Mouse (Mus musculus) bone marrow macrophage, adult 2 months (primary cell): ENCODE measurements around the gene Srgap3.

Source experiments
- CTCF ChIP-seq: IDR thresholded peaks from 2 replicates; pipeline ENCODE4 v1.5.1; 2012; ENCODE audit warnings: low read depth, mild to moderate bottlenecking, low read length, moderate library complexity
- POLR2A ChIP-seq: IDR thresholded peaks from 2 replicates; pipeline ENCODE4 v1.6.1; 2012; ENCODE audit warnings: mild to moderate bottlenecking, low read depth, low read length, borderline replicate concordance

DNA sequence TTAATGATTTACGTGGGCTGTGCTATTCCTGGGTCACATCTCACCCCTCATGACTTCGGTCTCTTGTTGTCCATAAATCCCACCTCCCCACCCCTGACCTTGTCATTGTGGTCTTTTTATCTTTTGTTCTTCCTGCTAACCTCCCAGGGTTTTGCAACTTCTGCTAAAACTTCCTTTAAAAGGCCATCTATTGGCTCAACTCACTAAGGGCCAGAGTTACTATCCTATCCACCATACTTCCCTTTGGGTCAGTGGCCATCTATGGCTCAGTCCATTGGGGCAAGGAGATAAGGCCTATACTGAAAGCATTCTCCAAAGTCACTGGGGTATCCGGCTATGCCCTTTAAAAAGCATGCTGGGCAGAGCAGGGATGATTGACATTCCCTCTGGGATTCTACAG is 233.1 kb downstream of the Srgap3 start:
- TF ChIP-seq POLR2A (no peak), CTCF (no peak)
